13 mouse cellular contexts compared by ENCODE assay signal in the genomic region with DNA sequence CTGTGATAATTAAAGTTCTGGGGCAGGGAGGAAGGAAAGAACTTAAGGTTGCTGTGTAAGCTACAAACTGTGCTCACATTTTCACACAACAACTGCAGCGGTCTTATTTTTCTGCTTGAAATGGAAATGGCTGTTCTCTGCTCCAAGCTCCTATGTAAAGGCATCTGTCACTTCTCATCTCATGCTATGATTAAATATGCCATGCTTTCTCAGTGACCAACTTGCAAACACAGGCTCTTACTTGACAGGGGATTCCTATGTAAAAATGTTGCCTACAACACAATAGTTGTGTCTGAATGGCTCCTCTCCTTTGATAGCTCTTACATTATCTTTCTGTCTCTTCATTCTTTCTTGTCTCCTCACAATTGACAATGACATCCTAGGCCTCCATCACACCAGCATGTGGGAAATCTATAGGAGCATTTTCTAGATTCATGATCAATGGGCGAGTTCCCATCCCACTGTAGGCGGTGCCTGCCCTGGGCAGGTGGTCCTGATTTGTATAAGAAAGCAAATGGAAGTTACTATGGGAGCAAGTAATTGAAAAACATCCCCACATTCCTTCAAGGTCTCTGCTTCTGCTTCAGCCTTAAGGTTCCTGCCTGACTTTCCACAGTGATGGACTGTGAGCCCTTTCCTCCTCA. TPM values are rescaled to one million over a fixed set of nuclear protein-coding genes. Genes with fewer than 3 reads are reported as not detected.
"Had no signal": no experiment of that assay in that cellular context is flagged by ENCODE, and none has a peak within 500 bp of the region (broad histone marks: within the 10 kb centered on the region; RNA-seq: fewer than 3 reads in every experiment).

No protein-coding gene starts in this region.

- H3K27ac ChIP-seq: limb, embryonic 12.5 days; liver, embryonic 15.5 days; stomach, postnatal 0 days had no signal

- H3K4me2 ChIP-seq: limb, embryonic 12.5 days; liver, embryonic 15.5 days had no signal

- H3K27me3 ChIP-seq: limb, embryonic 12.5 days; liver, embryonic 15.5 days had no signal

- ATAC-seq: intestine, embryonic 16.5 days; lung, postnatal 0 days had no signal

- H3K9me3 ChIP-seq: limb, embryonic 12.5 days; liver, embryonic 15.5 days had no signal

- H3K4me1 ChIP-seq: limb, embryonic 12.5 days; liver, embryonic 15.5 days had no signal

- H3K9ac ChIP-seq: limb, embryonic 12.5 days; liver, embryonic 15.5 days had no signal

- H3K4me3 ChIP-seq: limb, embryonic 12.5 days; liver, embryonic 15.5 days had no signal

- DNase-seq: kidney, adult 8-10 months; kidney, postnatal 25 days; lung, adult 2 months; lung, postnatal 36 days; right cerebral cortex, postnatal 14 days had no signal

- H3K36me3 ChIP-seq: limb, embryonic 12.5 days; liver, embryonic 15.5 days had no signal

RNA-seq across cellular contexts. Expression of gene Grm3, which starts 34.2 kb away (rescaled TPM):
- total RNA-seq: liver, adult 2 months; megakaryocyte progenitor cell, adult 5-6 weeks had no signal
- polyA plus RNA-seq: liver, adult 2 months; lung, adult 2 months; small intestine, adult 2 months had no signal
